Mouse (Mus musculus) left cerebral cortex, postnatal 4 days (tissue): ENCODE results near the gene Olfr353. TPM values are rescaled to one million over a fixed set of nuclear protein-coding genes. Genes with fewer than 3 reads are reported as not detected.

ENCODE experiments used
- DNase-seq: peaks from one replicate; pipeline ENCODE4 v3.0.0-alpha.2; 2022
- intact Hi-C: fragments of 180-260 bp; cut with DNase I; formaldehyde crosslinking; loops from one replicate; pipeline ENCODE4 v1.15.1; 2025
- total RNA-seq, 2 experiments: library from RNA; stranded (reverse); gene quantifications; 2 replicates each; pipeline ENCODE4 v1.2.3; 2021

Olfr353 gene
- not detected for total RNA-seq

DNA sequence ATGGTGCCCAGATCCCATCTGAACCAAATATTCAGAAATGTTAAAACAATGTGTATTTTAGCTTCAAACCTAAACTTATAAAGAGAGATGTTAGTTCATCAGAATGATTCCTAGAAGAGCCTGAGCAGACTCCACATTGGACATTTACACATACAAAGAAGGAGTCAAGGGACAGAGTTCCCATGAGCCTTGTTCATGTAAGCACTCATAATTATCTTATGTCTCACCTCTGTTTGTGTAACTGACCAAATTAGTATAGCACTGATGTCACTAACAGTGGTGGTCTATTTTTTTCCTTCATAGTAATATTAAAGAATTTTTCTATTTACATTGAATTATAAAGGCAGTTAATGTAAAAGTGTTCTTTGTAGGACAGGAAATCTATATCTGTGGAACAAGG is at the start of gene Olfr353:
Gene Olfr353 (minus strand): TSS at position 101 of the 400 bp plus-strand sequence.
- no peak for DNase-seq
- intact Hi-C loops = no loop called here

DNA sequence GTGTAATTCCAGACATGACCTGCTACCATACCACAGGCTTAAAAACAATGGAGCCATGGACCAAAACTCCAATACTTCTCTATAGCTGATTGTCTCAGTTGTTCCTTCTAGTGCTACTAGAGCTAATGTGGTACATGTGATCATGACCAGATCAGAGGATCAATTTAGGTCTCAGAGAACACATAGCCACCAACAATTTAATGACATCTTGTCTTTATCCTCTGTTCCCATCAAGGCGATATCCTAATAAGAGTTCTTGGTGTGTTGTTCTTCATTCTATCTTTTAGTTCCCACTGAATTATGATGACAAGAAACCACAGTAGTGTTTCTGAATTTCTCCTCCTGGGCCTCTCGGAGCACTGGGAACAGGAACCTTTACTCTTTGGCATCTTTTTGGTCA is 44.1 kb upstream of the Olfr353 start, which contains the start of gene Olfr356:
Gene Olfr356 (plus strand): TSS at position 301 of the 400 bp plus-strand sequence.
- intact Hi-C loops = no loop called here
- DNase-seq = no peak

DNA sequence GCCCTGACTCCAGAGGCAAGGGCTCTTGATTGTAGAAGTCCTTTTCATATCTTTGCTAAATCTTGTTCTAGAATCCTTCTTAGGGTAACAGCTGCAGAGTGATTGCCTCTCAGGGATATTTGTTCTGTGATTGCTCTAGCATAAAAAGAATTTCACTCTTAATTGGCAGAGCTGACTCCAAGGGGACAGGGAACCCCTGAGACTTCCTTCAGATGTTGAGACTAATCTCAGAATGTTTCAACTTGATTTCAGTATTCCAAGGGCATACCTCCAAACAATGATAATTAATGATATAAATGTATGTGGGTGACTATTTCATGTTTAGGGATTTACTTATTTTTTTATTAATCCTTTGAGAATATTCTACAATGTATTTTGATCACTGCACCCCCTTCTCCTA is 36.1 kb upstream of the Olfr353 start, which contains the start of gene Olfr355:
Gene Olfr355 (minus strand): TSS at position 101 of the 400 bp plus-strand sequence.
- DNase-seq = no peak
- intact Hi-C loops = no loop called here

DNA sequence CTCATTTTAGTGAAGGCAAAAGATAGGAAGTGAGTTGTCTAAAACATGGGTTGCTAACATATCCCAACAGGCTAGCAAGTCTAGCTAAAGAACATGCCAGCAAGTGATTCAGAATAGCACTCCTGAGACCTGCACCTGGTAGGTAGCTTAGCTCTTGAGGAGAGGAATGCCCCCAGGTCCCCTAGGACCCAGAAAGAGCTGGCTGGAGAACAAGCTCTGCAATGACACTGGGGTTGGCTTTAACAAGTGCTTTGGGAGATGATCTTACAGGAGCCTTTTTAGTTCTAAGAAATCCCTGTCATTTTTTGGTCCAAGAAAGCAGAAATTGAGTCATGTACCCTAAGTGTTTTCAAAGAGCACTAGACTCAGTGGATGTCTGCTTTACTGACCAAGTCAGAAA is 12.6 kb upstream of the Olfr353 start, which contains the start of gene Olfr354:
Gene Olfr354 (plus strand): TSS at position 301 of the 400 bp plus-strand sequence.
- intact Hi-C loops = no loop called here

DNA sequence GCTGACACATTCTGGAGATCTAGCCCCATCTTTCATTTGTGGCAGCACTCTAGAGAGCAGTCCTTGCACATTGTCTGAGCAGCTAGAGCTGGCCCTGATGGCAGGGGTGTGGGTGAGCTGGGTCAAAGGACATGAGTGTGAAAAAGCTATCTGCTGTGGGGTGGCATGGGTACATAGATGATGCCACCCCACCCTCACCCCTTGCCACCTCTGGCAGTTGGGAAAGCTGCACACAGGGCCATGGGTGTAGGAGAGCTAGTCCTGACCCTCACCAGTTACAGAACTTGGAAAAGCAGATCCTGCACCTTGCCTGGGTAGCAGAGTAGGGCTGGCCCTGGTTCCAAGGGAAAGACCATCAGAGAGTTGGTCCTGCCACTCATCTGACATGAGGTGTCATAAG is 4.4 kb upstream of the Olfr353 start:
- intact Hi-C loops = no loop called here
- DNase-seq = no peak

More for the DNA sequence above, 12.6 kb upstream of the Olfr353 start, which contains the start of gene Olfr354:
- no peak for DNase-seq

DNA sequence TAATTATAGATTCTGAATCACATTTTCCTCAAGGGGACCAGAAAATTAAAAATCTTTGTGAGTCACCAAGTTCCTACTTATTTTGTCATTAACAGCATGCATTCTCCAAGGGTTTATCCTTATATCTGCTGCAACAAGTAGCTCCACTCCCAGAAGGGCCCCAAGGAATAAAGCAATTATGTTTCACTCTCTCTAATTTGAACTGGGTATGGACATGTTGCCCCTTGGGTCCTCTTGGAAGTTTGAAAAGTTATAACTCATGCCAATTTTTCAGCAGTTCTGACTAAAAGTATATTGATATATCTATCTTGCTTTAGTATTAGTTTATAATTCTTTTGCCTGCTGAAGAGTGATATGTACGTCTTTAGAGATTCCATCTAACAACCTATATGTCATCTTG is 24.6 kb downstream of the Olfr353 start, which contains the start of gene Olfr352:
Gene Olfr352 (plus strand): TSS at position 301 of the 400 bp plus-strand sequence.
- DNase-seq = no peak
- intact Hi-C loops = no loop called here

DNA sequence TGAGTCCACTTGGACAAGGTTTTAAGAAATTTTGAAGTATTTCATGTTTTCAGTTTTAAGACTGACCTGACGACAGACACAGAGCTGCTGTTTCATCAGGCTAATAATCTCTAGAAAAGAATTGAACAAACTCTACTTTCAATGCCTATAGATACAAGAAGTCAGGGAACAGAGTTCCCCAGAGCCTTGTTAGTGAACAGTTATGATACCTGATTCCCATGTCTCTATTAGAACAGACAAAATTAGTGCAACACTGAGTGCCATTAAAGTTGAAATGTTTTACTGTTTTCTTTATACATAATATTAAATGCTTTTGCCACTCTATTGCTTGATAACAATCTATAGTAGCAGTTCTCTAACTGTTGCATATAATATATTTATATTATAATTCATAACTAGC is 30.2 kb downstream of the Olfr353 start, which contains the start of gene Olfr351:
Gene Olfr351 (minus strand): TSS at position 101 of the 400 bp plus-strand sequence.
- no peak for DNase-seq
- intact Hi-C loops = no loop called here

DNA sequence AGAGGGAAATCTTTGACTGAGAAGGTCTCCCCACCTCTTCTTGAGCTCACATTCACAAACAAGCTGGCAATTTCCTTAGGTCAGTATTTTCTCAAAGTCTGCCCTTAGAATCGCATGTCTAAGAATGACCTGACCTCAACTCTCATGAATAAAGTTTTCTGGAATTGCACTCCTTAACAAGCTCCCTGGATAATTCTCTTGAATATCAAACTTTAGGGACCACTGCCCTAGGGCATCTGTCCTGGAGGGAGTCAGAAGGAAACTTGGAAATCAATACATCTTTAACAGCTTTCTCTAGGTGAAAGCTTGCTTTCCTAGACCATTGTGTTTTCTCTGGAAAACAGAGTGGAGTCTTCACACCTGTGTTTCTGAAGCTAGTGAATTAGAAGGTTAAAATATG is 46.7 kb downstream of the Olfr353 start, which contains the start of gene Olfr350:
Gene Olfr350 (plus strand): TSS at position 301 of the 400 bp plus-strand sequence.
- DNase-seq = no peak
- intact Hi-C loops = no loop called here

Other genes with a start within 250 kb of the Olfr353 start
- not detected for gene Olfr346, start 207.1 kb downstream of the Olfr353 start, total RNA-seq
- gene Olfr347, start 161.0 kb downstream of the Olfr353 start, total RNA-seq = not detected
- not detected for gene Olfr348, start 108.7 kb downstream of the Olfr353 start, total RNA-seq
- gene Olfr50, start 102.4 kb downstream of the Olfr353 start, total RNA-seq = not detected
- not detected for gene Olfr3, start 75.9 kb downstream of the Olfr353 start, total RNA-seq
- gene Olfr350, start 46.6 kb downstream of the Olfr353 start, total RNA-seq = not detected
- gene Olfr351, start 30.3 kb downstream of the Olfr353 start, total RNA-seq = not detected
- gene Olfr352, start 24.5 kb downstream of the Olfr353 start, total RNA-seq = not detected
- gene Olfr354, start 12.7 kb upstream of the Olfr353 start, total RNA-seq = under 1 TPM in 1 of 2 experiments, not detected in 1; 0.04 TPM
- not detected for gene Olfr355, start 36.0 kb upstream of the Olfr353 start, total RNA-seq
- gene Olfr356, start 44.2 kb upstream of the Olfr353 start, total RNA-seq = not detected
- not detected for gene Olfr357, start 100.9 kb upstream of the Olfr353 start, total RNA-seq
- not detected for gene Olfr358, start 116.4 kb upstream of the Olfr353 start, total RNA-seq
- not detected for gene Olfr360, start 172.8 kb upstream of the Olfr353 start, total RNA-seq
- gene Olfr361, start 196.4 kb upstream of the Olfr353 start, total RNA-seq = not detected
- not detected for gene Olfr362, start 225.0 kb upstream of the Olfr353 start, total RNA-seq
- not detected for gene Olfr364-ps1, start 246.4 kb upstream of the Olfr353 start, total RNA-seq